Mouse (Mus musculus) adrenal gland, adult 2 months (tissue): ENCODE data around the gene Stra6l. TPM values are rescaled to one million over a fixed set of nuclear protein-coding genes. Genes with fewer than 3 reads are reported as not detected.

Experiments
- DNase-seq: peaks from one replicate; pipeline ENCODE4 v3.0.0; 2021
- polyA plus RNA-seq: library from polyadenylated mRNA; depleted of rRNA; stranded (reverse); fragments of >200 nt; gene quantifications from 2 replicates; pipeline ENCODE4 v1.2.3, GENCODE M21; 2012; rRNA removed
- total RNA-seq, 2 experiments: library from RNA; stranded (reverse); gene quantifications; 2 replicates each; pipeline ENCODE4 v1.2.3; 2021

Stra6l gene
- total and polyA plus RNA-seq, 3 experiments = 0.66 to 1.0 TPM; not detected in 1

GRCm38 (mm10) chr4:45917091-45917490 lies 68.6 kb downstream of the Stra6l start:
- DNase-seq = peak; percentile 59

GRCm38 (mm10) chr4:45921663-45922435 lies 73.4 kb downstream of the Stra6l start:
- DNase-seq = no peak

DNA sequence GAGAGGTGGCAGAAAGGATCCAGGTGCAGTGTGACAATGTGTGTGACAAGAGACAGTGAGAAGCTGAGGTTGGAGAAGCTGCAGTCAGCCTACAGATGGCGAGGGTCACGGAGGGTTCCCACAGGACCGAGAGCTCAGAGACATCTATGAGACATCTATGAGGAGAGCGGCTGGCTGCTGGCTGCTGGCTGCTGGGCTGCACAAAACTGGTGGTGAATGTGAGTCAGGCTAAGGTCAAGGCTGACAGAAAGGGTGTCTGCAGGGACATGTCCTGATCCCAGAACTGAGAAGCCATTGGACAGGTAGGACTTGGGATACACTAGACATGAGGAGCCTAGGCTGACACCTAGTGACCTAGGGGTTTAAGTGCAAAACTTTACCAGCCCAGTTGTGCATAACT lies 75.5 kb downstream of the Stra6l start:
- peak; percentile 69 for DNase-seq

GRCm38 (mm10) chr4:45928561-45928960 lies 80.1 kb downstream of the Stra6l start:
- peak; percentile 75 for DNase-seq

Other genes starting within 250 kb of the Stra6l start
- 10 to 100 TPM; 27.3 to 31.5 TPM for gene Aldh1b1, start 49.6 kb upstream of the Stra6l start, total RNA-seq
- gene Aldh1b1, start 49.6 kb upstream of the Stra6l start, polyA plus RNA-seq = 30.6 and 31.8 TPM in 2 replicates
- gene Igfbpl1, start 21.7 kb upstream of the Stra6l start, total RNA-seq = not detected
- not detected in 2 replicates for gene Igfbpl1, start 21.7 kb upstream of the Stra6l start, polyA plus RNA-seq
- under 1 TPM in 1 of 2 experiments, not detected in 1; 0.28 TPM for gene Ccdc180, start 41.6 kb downstream of the Stra6l start, total RNA-seq
- gene Ccdc180, start 41.6 kb downstream of the Stra6l start, polyA plus RNA-seq = not detected in 2 replicates
- 10 to 100 TPM; 22.5 to 30.1 TPM for gene Tdrd7, start 116.7 kb downstream of the Stra6l start, total RNA-seq
- 5.4 and 5.6 TPM in 2 replicates for gene Tdrd7, start 116.7 kb downstream of the Stra6l start, polyA plus RNA-seq
- gene Tmod1, start 190.3 kb downstream of the Stra6l start, total RNA-seq = 1 to 10 TPM; 3.0 to 8.7 TPM
- 0.89 and 2.2 TPM in 2 replicates for gene Tmod1, start 190.3 kb downstream of the Stra6l start, polyA plus RNA-seq